Mouse (Mus musculus) liver, embryonic 14.5 days (tissue): ENCODE measurements around the gene Anpep. TPM values are rescaled to one million over a fixed set of nuclear protein-coding genes. Genes with fewer than 3 reads are reported as not detected.

ENCODE experiments used
- ATAC-seq: fragments of 200-750 bp; cut with Nextera tagmentation; 2 replicates; pipeline ENCODE4 v1.8.0; 2017; ENCODE audit warnings: moderate number of reproducible peaks, mild to moderate bottlenecking, moderate library complexity; ENCODE audit not compliant: insufficient read depth
- DNase-seq, 3 experiments: peaks; one replicate each; pipeline ENCODE4 v3.0.0-alpha.2; 2012 to 2013; ENCODE audit warnings: low read depth in 3 of 3, low spot score in 3 of 3
- H3K27ac ChIP-seq: fragments of 300-500 bp; sonication (generic); 2 replicates; pipeline ENCODE4 v1.5.1; 2014; ENCODE audit warnings: moderate library complexity, mild to moderate bottlenecking, control low read depth, inconsistent platforms
- H3K27me3 ChIP-seq: fragments of 300-500 bp; sonication (generic); 2 replicates; pipeline ENCODE4 v1.6.1; 2014; ENCODE audit warnings: mild to moderate bottlenecking, low read length, moderate library complexity; ENCODE audit not compliant: control insufficient read depth, insufficient read depth
- H3K36me3 ChIP-seq: fragments of 300-500 bp; sonication (generic); replicated peaks from 2 replicates; pipeline ENCODE4 v1.6.1; 2014; ENCODE audit warnings: low read depth; ENCODE audit not compliant: control insufficient read depth, insufficient read depth
- H3K4me1 ChIP-seq, 2 experiments: fragments of 200-500 bp in 1 of 2; fragments of 300-500 bp in 1 of 2; sonication (generic) in 1 of 2; replicated peaks; 2 replicates each; pipeline ENCODE4 v1.6.1; 2012 to 2014; ENCODE audit warnings: antibody characterized with exemption in 1 of 2, inconsistent platforms in 1 of 2, low read length in 1 of 2; ENCODE audit not compliant: control insufficient read depth in 2 of 2, insufficient read depth in 2 of 2
- H3K4me2 ChIP-seq: fragments of 300-500 bp; sonication (generic); 2 replicates; pipeline ENCODE4 v1.6.1; 2014; ENCODE audit warnings: low read depth, mild to moderate bottlenecking, control low read depth, moderate library complexity
- H3K4me3 ChIP-seq, 2 experiments: fragments of 200-500 bp in 1 of 2; fragments of 300-500 bp in 1 of 2; sonication (generic) in 1 of 2; 2 replicates each; pipeline ENCODE4 v1.5.1; 2012 to 2014; ENCODE audit warnings: low read depth in 2 of 2, low read length in 2 of 2, mild to moderate bottlenecking in 2 of 2, control low read depth in 1 of 2, inconsistent platforms in 1 of 2, moderate library complexity in 1 of 2; ENCODE audit not compliant: insufficient read depth in 1 of 2
- H3K9ac ChIP-seq: fragments of 300-500 bp; sonication (generic); replicated peaks from 2 replicates; pipeline ENCODE4 v1.6.1; 2014; ENCODE audit warnings: mild to moderate bottlenecking, control low read depth, moderate library complexity
- H3K9me3 ChIP-seq: fragments of 300-500 bp; sonication (generic); 2 replicates; pipeline ENCODE4 v1.6.1; 2016; ENCODE audit warnings: low read length, mixed read lengths; ENCODE audit not compliant: control insufficient read depth
- CTCF ChIP-seq: IDR thresholded peaks from 2 replicates; pipeline ENCODE4 v1.5.1; 2016; ENCODE audit warnings: antibody characterized with exemption, low read depth, control low read depth
- EP300 ChIP-seq: IDR thresholded peaks from 2 replicates; pipeline ENCODE4 v1.6.1; 2016; ENCODE audit warnings: antibody characterized with exemption, low read depth
- WGBS: fragments of 180-500 bp; shearing (Covaris S2); extraction: QIAGEN DNeasy Blood & Tissue Kit; methylation state at CpG from one replicate; pipeline ENCODE4 v1.1.7; 2014; ENCODE audit not compliant: insufficient replicate concordance; 5-methylcytosine and 5-hydroxymethylcytosine counted together
- polyA plus RNA-seq, 2 experiments: library from polyadenylated mRNA; depleted of rRNA in 1 of 2; stranded (reverse) in 1 of 2; unstranded in 1 of 2; fragments of >200 nt; fragmentation: Nextera tagmentation in 1 of 2; extraction: Ambion mirVana in 1 of 2; gene quantifications; 2 replicates each; pipeline versions ENCODE4 v1.2.1 to v1.2.3; 2012 to 2014

Anpep gene
- polyA plus RNA-seq, 2 experiments: 14.9 to 16.9 TPM

DNA sequence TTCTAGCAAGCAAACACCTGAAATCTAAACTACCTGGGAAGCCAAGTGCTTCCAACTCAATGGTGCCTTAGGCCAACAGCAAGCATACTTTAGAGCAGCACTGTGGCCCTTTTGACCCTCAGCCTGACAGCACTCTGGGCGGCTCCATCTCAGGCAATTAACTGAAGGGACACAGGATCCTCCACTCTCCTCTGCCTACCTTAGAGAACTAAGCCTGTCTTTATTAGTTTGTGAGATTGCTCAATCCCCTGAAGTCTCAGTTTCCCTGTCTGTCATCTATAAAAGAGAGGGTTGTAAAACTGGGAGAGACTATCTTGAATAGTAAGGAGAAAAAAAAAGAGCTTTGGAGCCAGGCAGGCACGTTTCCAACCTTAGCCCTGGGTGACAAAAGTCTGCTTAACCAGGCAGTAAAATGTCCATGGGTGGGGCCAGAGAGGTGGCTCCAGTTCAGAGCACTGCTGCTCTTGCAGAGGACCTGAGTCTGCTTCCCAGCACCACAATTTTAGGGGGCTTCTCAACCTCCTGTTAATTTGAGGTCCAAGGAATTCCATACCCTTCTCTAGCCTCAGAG, 17.7 kb upstream of the Anpep start:
- no peak overlapping the region for H3K9ac ChIP-seq
- 60% methylated on average over 2 of the region's 2 CpGs for WGBS
- peaks cover 3% of the 10 kb centered on the region; the same call in 1 of the 2 replicates for H3K36me3 ChIP-seq
- H3K4me3 ChIP-seq: no peak overlapping the region
- TF ChIP-seq EP300 (no peak), CTCF (no peak)
- no peaks in the 10 kb centered on the region for H3K27me3 ChIP-seq
- H3K27ac ChIP-seq: no peak overlapping the region
- ATAC-seq: no peak
- H3K4me1 ChIP-seq: no peaks in the 10 kb centered on the region
- no peak overlapping the region for H3K4me2 ChIP-seq
- DNase-seq: no peak
- H3K9me3 ChIP-seq: no peaks in the 10 kb centered on the region

DNA sequence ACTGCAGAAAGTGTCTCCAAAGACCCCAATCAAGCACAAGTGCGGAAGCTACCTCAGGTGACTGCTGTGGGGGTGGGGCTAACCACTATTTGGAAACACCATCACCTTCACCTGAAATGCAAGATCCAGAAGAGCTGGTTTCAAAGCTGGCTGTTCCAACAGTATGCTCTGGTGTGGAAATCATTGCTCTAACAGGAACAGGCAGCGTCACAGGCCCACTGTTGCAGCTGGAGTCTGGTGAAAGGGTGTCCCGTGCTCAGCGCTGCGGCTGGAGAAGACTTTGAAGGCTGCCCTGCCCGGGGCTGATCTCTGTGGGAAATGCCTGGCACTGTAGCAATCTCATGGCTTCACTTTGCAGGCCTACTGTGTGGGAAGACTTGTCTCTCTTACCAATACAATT, 12.5 kb upstream of the Anpep start:
- DNase-seq: no peak
- Histone ChIP-seq H3K4me2 (no peak overlapping the region), H3K27me3 (no peaks in the 10 kb centered on the region), H3K9ac (no peak overlapping the region), H3K4me3 (no peak overlapping the region), H3K4me1 (peaks cover 0 to 2% of the 10 kb centered on the region in 2 experiments; a peak in 1 of 4 replicates), H3K27ac (no peak overlapping the region), H3K36me3 (no peaks in the 10 kb centered on the region), H3K9me3 (no peaks in the 10 kb centered on the region)
- 63% methylated on average over 6 of the region's 6 CpGs for WGBS
- no peak for TF ChIP-seq EP300
- no peak for TF ChIP-seq CTCF
- no peak for ATAC-seq

DNA sequence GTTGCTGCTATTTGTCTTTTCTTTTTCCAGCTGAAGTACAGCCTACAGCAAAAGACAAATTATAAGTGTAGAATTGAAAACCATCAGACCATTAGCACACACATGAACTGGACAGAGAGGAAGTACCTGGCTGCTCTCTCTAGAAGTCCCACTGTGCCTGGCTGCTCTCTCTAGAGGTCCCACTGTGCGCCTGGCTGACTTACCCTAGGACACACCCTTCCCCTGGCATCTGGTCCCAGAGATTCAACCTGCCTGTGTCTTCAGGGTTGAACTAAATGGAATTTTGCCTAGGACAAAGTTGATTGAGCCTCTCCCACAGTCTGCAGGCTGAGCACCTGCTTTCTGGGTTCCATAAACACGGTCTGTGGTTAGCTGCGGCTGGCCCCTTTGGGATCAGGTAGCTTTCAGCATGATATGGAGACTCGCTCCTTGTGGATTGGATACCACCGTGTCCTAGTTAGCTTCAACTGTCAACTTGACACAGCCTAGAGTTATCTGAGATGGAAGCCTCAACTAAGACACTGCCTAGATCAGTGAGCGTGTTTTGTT, 11.0 kb upstream of the Anpep start:
- H3K36me3 ChIP-seq: no peaks in the 10 kb centered on the region
- no peak overlapping the region for H3K27ac ChIP-seq
- no peak overlapping the region for H3K9ac ChIP-seq
- DNase-seq: no peak
- H3K9me3 ChIP-seq: no peaks in the 10 kb centered on the region
- H3K4me1 ChIP-seq: peaks cover 0 to 2% of the 10 kb centered on the region in 2 experiments; a peak in 1 of 4 replicates
- no peak overlapping the region for H3K4me3 ChIP-seq
- H3K4me2 ChIP-seq: no peak overlapping the region
- ATAC-seq: no peak
- H3K27me3 ChIP-seq: no peaks in the 10 kb centered on the region
- WGBS: 68% methylated on average over 6 of the region's 6 CpGs
- TF ChIP-seq EP300 (no peak), CTCF (no peak)

- H3K4me1 ChIP-seq: peaks cover 0 to 2% of the 10 kb centered on the region in 2 experiments; a peak in 1 of 4 replicates
- WGBS: 36% methylated on average over 6 of the region's 6 CpGs
- ATAC-seq: no peak
These were observed 8.3 kb upstream of the Anpep start for GRCm38 (mm10) chr7:79869072-79869719.

GRCm38 (mm10) chr7:79868475-79868874, 7.6 kb upstream of the Anpep start:
- H3K4me3 ChIP-seq: no peak overlapping the region
- H3K9me3 ChIP-seq: no peaks in the 10 kb centered on the region
- DNase-seq (no peak), ATAC-seq (no peak)
- no peaks in the 10 kb centered on the region for H3K27me3 ChIP-seq
- WGBS: 69% methylated on average over 7 of the region's 7 CpGs
- no peak overlapping the region for H3K9ac ChIP-seq
- H3K4me2 ChIP-seq: no peak overlapping the region
- no peaks in the 10 kb centered on the region for H3K36me3 ChIP-seq
- H3K4me1 ChIP-seq: peaks cover 0 to 2% of the 10 kb centered on the region in 2 experiments; a peak in 1 of 4 replicates
- no peak for TF ChIP-seq CTCF
- no peak for TF ChIP-seq EP300
- H3K27ac ChIP-seq: no peak overlapping the region

More at GRCm38 (mm10) chr7:79869072-79869719, 8.3 kb upstream of the Anpep start:
- Histone ChIP-seq H3K9me3 (no peaks in the 10 kb centered on the region), H3K4me2 (no peak overlapping the region), H3K4me3 (no peak overlapping the region), H3K27ac (no peak overlapping the region), H3K27me3 (no peaks in the 10 kb centered on the region), H3K9ac (no peak overlapping the region), H3K36me3 (no peaks in the 10 kb centered on the region)
- TF ChIP-seq CTCF (no peak), EP300 (no peak)
- DNase-seq: no peak
